Mouse (Mus musculus): ENCODE results near the gene Cdc42. TPM values are rescaled to one million over a fixed set of nuclear protein-coding genes. Genes with fewer than 3 reads are reported as not detected.
A peak's percentile ranks its signal among the peaks of the same experiment; 100 is the strongest.

The Cdc42 gene
- polyA plus RNA-seq, 1 experiment from 2014 or later = 456 TPM

DNA sequence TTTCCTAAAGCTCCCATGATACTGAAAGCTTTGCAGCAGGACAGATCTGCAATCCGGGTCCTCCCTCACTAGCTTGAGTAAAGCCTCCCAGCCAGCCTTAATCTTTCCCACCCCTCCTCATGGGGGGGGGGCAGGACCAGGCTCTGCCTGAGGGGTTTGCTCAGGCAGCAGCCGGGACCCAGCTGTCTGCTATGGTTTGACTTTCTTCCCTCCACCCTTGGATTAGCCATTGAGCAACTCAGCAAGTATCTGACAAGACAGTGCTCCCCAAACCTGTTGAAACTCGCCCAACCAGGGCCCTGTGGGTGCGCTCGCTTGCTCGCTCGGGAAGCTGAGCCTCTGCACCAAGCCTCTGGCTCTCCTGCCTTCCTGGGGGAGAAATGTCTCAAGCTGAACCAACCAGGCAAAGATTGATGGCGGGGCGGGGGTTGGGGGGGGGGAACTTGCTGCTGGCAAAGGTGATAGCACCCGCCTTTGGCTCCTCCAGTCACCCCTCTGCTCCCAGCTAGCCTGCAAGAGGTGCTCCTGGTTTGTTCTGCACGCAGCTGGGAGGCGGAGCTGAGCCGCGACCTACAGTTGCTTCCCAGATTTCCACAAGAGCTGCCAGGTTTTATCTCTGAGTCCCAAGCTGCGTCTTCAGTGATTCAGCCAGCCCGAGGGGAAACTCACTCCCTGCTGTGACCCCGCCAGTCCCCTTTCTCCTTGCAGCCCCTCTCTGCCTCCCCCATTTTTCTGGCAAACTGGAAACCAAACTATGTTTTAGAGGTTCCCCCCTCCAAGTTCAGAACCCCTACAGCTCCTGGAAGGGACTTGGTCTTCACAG lies 74.7 kb downstream of the Cdc42 start:
- WGBS = 7% methylated on average over 17 of the region's 17 CpGs
- H3K9me3 ChIP-seq (ENCODE audit: control insufficient read depth, low read length) = no peaks in the 10 kb centered on the region
- peak overlapping the region; percentile 35 for H3K4me2 ChIP-seq (replicated peaks; ENCODE audit: low read depth)
- ATAC-seq (ENCODE audit: low FRiP score, low TSS enrichment) = peak; percentile 10; the same call in 1 of the 2 replicates
- H3K27me3 ChIP-seq (ENCODE audit: control insufficient read depth, insufficient read depth, low read length) = peaks cover 5% of the 10 kb centered on the region; the same call in 1 of the 2 replicates
- TF ChIP-seq CTCF (IDR thresholded peaks at IDR 0.05; ENCODE audit: low read depth) (0 out of 2 replicates have a peak, but pooled peaks have one; percentile 13), EP300 (optimal IDR thresholded peaks at IDR 0.05) (no peak)
- peaks cover 3% of the 10 kb centered on the region; the same call in 1 of the 2 replicates for H3K4me1 ChIP-seq (replicated peaks; ENCODE audit: control insufficient read depth, insufficient read depth)
- no peak overlapping the region for H3K4me3 ChIP-seq (ENCODE audit: low read depth, low read length)
- DNase-seq (ENCODE audit: low spot score) = peak; percentile 35
- 0 out of 2 replicates have a peak overlapping the region, but pooled peaks have one; percentile 8 for H3K9ac ChIP-seq (ENCODE audit: low read length)
- H3K36me3 ChIP-seq (ENCODE audit: control insufficient read depth, insufficient read depth, low read length) = no peaks in the 10 kb centered on the region
- H3K27ac ChIP-seq (replicated peaks) = peak overlapping the region; percentile 77

DNA sequence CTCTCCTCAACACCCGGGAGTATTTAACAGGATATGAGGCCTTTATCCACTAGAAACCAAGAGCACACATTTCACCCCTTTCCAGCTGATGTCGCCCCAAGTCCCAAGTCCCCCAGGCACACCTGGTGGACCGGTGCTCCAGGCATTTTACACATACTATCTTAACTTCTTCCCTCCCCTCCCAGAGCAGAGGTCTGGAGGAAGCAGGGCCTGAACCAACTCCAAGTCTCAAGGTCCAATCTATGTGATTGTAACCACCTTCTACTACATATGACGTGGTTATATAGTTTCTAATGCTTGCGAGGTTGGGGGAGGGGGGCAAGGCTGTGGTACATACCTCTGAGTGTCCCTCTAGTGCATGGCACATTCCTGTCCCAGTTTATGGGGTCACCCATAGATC lies 75.4 kb downstream of the Cdc42 start:
- Histone ChIP-seq H3K9me3 (ENCODE audit: control insufficient read depth, low read length) (no peaks in the 10 kb centered on the region), H3K4me2 (replicated peaks; ENCODE audit: low read depth) (0 out of 2 replicates have a peak overlapping the region, but pooled peaks have one; percentile 35), H3K27me3 (ENCODE audit: control insufficient read depth, insufficient read depth, low read length) (peaks cover 7% of the 10 kb centered on the region; the same call in 1 of the 2 replicates), H3K9ac (ENCODE audit: low read length) (no peak overlapping the region), H3K36me3 (ENCODE audit: control insufficient read depth, insufficient read depth, low read length) (no peaks in the 10 kb centered on the region), H3K4me3 (ENCODE audit: low read depth, low read length) (no peak overlapping the region), H3K27ac (replicated peaks) (peak overlapping the region; percentile 77), H3K4me1 (replicated peaks; ENCODE audit: control insufficient read depth, insufficient read depth) (peaks cover 3% of the 10 kb centered on the region; the same call in 1 of the 2 replicates)
- no peak for DNase-seq (ENCODE audit: low spot score)
- TF ChIP-seq CTCF (IDR thresholded peaks at IDR 0.05; ENCODE audit: low read depth) = no peak
- TF ChIP-seq EP300 (optimal IDR thresholded peaks at IDR 0.05) = no peak
- no peak for ATAC-seq (ENCODE audit: low FRiP score, low TSS enrichment)
- 67% methylated on average over 5 of the region's 5 CpGs for WGBS

DNA sequence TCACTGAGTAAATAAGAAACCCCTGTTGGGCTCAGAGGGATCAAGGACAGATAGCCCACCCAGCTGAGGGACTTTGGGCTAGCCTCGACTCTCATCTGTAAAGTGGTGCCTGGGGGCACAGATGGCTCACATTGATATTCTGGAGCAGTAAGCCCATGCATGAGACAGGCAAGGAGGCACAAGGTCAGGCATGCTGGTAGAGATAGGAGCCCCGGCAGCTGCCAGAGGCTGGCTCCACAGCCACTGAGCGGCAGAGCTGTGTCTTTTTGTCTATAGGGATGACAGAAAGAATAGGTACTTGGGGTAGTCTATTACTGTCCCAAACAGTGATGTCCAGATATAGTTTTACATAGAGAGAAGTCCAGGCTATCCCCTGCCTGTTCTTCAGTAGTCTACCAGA lies 76.2 kb downstream of the Cdc42 start:
- no peak for ATAC-seq (ENCODE audit: low FRiP score, low TSS enrichment)
- Histone ChIP-seq H3K4me1 (replicated peaks; ENCODE audit: control insufficient read depth, insufficient read depth) (peaks cover 3% of the 10 kb centered on the region; the same call in 1 of the 2 replicates), H3K27me3 (ENCODE audit: control insufficient read depth, insufficient read depth, low read length) (peaks cover 7% of the 10 kb centered on the region; the same call in 1 of the 2 replicates), H3K4me3 (ENCODE audit: low read depth, low read length) (no peak overlapping the region), H3K36me3 (ENCODE audit: control insufficient read depth, insufficient read depth, low read length) (no peaks in the 10 kb centered on the region), H3K9ac (ENCODE audit: low read length) (no peak overlapping the region), H3K9me3 (ENCODE audit: control insufficient read depth, low read length) (no peaks in the 10 kb centered on the region), H3K27ac (replicated peaks) (no peak overlapping the region; the same call in 1 of the 2 replicates), H3K4me2 (replicated peaks; ENCODE audit: low read depth) (no peak overlapping the region)
- no peak for DNase-seq (ENCODE audit: low spot score)
- TF ChIP-seq CTCF (IDR thresholded peaks at IDR 0.05; ENCODE audit: low read depth) = no peak
- TF ChIP-seq EP300 (optimal IDR thresholded peaks at IDR 0.05) = no peak
- 78% methylated on average over 3 of the region's 3 CpGs for WGBS

DNA sequence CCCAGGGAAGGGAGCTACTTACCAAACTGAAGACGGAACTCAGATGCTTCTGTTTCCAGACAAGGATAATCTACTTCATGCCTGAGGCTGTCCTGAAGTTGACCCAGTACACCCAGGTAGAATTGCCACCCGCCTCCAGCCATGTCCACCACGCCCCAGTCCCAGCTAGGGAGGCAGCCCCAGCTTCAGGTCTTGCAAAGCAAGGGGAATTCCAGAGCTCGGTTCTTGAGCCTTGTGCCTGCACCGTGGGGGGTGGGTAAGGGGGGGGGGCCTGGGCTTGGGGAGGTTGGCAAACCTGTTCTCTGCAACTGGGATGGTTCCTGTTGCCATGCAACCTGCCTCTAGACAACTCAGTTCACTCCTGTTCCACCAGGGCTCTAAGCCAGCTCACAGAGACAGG lies 78.2 kb downstream of the Cdc42 start:
- Histone ChIP-seq H3K36me3 (ENCODE audit: control insufficient read depth, insufficient read depth, low read length) (no peaks in the 10 kb centered on the region), H3K4me1 (replicated peaks; ENCODE audit: control insufficient read depth, insufficient read depth) (peaks cover 3% of the 10 kb centered on the region; the same call in 1 of the 2 replicates), H3K9me3 (ENCODE audit: control insufficient read depth, low read length) (no peaks in the 10 kb centered on the region), H3K27ac (replicated peaks) (no peak overlapping the region), H3K4me3 (ENCODE audit: low read depth, low read length) (peak overlapping the region; percentile 64; the same call in 1 of the 2 replicates), H3K4me2 (replicated peaks; ENCODE audit: low read depth) (peak overlapping the region; percentile 31), H3K27me3 (ENCODE audit: control insufficient read depth, insufficient read depth, low read length) (peaks cover 7% of the 10 kb centered on the region; the same call in 1 of the 2 replicates), H3K9ac (ENCODE audit: low read length) (no peak overlapping the region)
- ATAC-seq (ENCODE audit: low FRiP score, low TSS enrichment) (no peak), DNase-seq (ENCODE audit: low spot score) (peak; percentile 54)
- 34% methylated on average over 5 of the region's 5 CpGs for WGBS
- no peak for TF ChIP-seq CTCF (IDR thresholded peaks at IDR 0.05; ENCODE audit: low read depth)
- no peak for TF ChIP-seq EP300 (optimal IDR thresholded peaks at IDR 0.05)

DNA sequence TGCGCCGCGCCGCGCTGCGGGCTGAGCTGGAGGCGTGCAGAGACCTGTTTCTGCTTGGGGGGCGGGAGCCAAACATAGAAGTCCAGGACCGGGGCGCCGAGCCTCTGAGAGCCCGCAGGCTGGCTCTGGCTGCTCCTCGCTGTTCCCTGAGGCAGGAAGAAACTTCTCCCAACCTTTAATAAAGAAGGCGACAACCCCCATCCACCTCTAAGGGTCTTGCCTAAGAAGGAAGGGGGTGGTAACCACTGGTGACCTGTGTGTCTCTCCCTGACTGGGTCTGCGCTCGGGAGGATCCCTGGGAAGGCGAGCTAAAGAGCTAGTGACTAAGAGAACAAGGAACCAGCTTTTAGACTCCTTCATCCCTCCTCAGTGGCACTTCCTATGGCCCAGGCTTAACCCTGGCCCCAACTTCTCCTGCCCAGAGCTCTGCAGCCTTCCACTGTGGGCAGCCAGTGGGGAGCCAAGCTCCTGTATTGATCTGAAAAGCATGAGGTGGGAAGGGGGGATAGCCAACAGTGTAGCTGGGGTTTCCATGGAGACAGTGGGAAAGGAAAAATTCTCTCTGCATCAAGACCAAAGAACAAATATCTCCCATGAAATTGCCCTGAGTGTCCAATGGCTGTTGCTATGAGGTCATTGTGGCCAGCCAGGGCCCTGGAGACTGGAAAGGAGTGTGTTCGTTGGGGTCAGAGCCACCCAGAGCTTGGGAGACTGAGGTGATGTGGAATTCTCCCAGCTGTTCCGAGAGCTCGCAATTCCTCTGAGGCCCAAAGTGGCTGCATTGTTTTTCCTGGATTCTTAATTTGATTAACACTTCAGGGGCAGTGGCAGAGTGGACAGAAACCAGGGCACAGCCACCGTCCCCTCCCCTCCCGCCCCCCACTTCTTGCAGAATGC lies 79.1 kb downstream of the Cdc42 start:
- peak overlapping the region; percentile 64 for H3K4me3 ChIP-seq (ENCODE audit: low read depth, low read length)
- H3K36me3 ChIP-seq (ENCODE audit: control insufficient read depth, insufficient read depth, low read length) = no peaks in the 10 kb centered on the region
- H3K9me3 ChIP-seq (ENCODE audit: control insufficient read depth, low read length) = no peaks in the 10 kb centered on the region
- peaks cover 7% of the 10 kb centered on the region; the same call in 1 of the 2 replicates for H3K27me3 ChIP-seq (ENCODE audit: control insufficient read depth, insufficient read depth, low read length)
- H3K4me1 ChIP-seq (replicated peaks; ENCODE audit: control insufficient read depth, insufficient read depth) = peaks cover 3% of the 10 kb centered on the region; the same call in 1 of the 2 replicates
- H3K9ac ChIP-seq (ENCODE audit: low read length) = peak overlapping the region; percentile 82
- DNase-seq (ENCODE audit: low spot score) = peak; percentile 50
- ATAC-seq (ENCODE audit: low FRiP score, low TSS enrichment) = no peak
- peak overlapping the region; percentile 91 for H3K27ac ChIP-seq (replicated peaks)
- H3K4me2 ChIP-seq (replicated peaks; ENCODE audit: low read depth) = peak overlapping the region; percentile 82
- WGBS = 10% methylated on average over 22 of the region's 22 CpGs
- TF ChIP-seq CTCF (IDR thresholded peaks at IDR 0.05; ENCODE audit: low read depth) (no peak), EP300 (optimal IDR thresholded peaks at IDR 0.05) (no peak)
